Mouse (Mus musculus) bone marrow macrophage, adult 2 months (primary cell): ENCODE data around the gene Oxa1l. TPM values are rescaled to one million over a fixed set of nuclear protein-coding genes. Genes with fewer than 3 reads are reported as not detected.
A peak's percentile ranks its signal among the peaks of the same experiment; 100 is the strongest.

Experiments
- H3K27ac ChIP-seq: 2 replicates; pipeline ENCODE4 v1.5.1; 2012; ENCODE audit warnings: low read depth, low read length; ENCODE audit not compliant: insufficient read depth
- H3K4me1 ChIP-seq: 2 replicates; pipeline ENCODE4 v1.6.1; 2012; ENCODE audit warnings: low read length; ENCODE audit not compliant: control insufficient read depth, insufficient read depth
- H3K4me3 ChIP-seq: 2 replicates; pipeline ENCODE4 v1.5.1; 2012; ENCODE audit warnings: mild to moderate bottlenecking, low read length, moderate library complexity; ENCODE audit not compliant: insufficient read depth
- CTCF ChIP-seq: IDR thresholded peaks from 2 replicates; pipeline ENCODE4 v1.5.1; 2012; ENCODE audit warnings: low read depth, mild to moderate bottlenecking, low read length, moderate library complexity
- POLR2A ChIP-seq: IDR thresholded peaks from 2 replicates; pipeline ENCODE4 v1.6.1; 2012; ENCODE audit warnings: mild to moderate bottlenecking, low read depth, low read length, borderline replicate concordance
- polyA plus RNA-seq: library from polyadenylated mRNA; stranded (reverse); fragments of >200 nt; gene quantifications from 2 replicates; pipeline ENCODE4 v1.2.4, GENCODE M21; 2012; ENCODE audit not compliant: missing spikeins, insufficient read depth, insufficient read length

The Oxa1l gene
- polyA plus RNA-seq: 84.0 and 93.1 TPM in 2 replicates

GRCm38 (mm10) chr14:54360577-54361340, at the start of gene Oxa1l:
Gene Oxa1l, plus strand, starts transcription at chr14:54360834.
- no peak for TF ChIP-seq POLR2A
- peak; percentile 37; the same call in 1 of the 2 replicates for TF ChIP-seq CTCF

DNA sequence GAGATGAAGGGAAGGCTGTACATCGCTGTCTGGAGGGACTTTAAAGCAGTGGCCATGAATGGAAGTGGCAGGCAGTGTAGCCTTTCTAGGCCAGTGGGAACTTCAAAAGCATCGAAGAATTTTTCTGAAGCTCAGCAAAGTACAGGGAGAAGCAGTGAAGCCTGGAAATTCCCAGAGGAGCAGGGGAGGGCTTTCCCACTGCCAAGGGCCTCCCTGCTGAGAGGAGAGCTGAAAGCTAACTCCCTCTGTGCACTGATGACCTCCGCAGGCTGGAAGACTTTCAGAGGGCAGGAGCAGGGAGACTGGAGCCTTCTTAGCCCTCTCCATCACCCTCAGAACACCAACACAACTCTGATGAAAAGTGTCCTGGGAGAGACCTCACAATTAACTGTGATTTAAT, 48.9 kb upstream of the Oxa1l start:
- Histone ChIP-seq H3K4me1 (no peaks in the 10 kb centered on the region), H3K4me3 (no peak overlapping the region), H3K27ac (no peak overlapping the region)
- TF ChIP-seq CTCF (no peak), POLR2A (no peak)

More at GRCm38 (mm10) chr14:54360577-54361340, at the start of gene Oxa1l:
- peak within 1 kb of the TSS; percentile 73 for H3K4me3 ChIP-seq
- H3K4me1 ChIP-seq: peaks cover 10% of the 10 kb centered on the region
- peak within 1 kb of the TSS; percentile 57 for H3K27ac ChIP-seq

- Histone ChIP-seq H3K4me1 (no peaks in the 10 kb centered on the region), H3K27ac (no peak overlapping the region), H3K4me3 (no peak overlapping the region)
- TF ChIP-seq CTCF: no peak
- no peak for TF ChIP-seq POLR2A
Observed at GRCm38 (mm10) chr14:54321556-54322376, 38.9 kb upstream of the Oxa1l start.

DNA sequence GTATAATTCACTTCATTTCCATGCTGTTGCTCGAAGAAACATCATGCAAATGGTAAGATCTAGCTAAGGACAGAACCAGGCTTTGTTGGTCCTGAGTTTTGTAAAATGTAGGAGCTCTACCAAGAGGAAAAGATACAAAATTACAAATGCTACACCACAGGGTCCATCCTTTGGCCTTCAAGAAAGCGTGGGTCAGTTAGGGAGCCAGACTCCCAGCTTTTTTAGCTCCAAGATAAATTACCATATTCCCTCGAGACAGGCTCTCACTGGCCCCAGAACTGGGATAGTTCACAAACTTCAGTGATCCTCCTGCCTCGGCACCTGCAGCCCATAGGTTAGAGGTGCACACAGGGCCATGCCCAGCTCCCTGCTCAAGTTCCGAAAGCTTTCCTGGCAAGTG, 36.1 kb upstream of the Oxa1l start:
- no peak overlapping the region for H3K27ac ChIP-seq
- H3K4me1 ChIP-seq: no peaks in the 10 kb centered on the region
- no peak overlapping the region for H3K4me3 ChIP-seq
- TF ChIP-seq CTCF: no peak
- no peak for TF ChIP-seq POLR2A

- TF ChIP-seq POLR2A (no peak), CTCF (no peak)
- H3K4me3 ChIP-seq: no peak overlapping the region
- H3K27ac ChIP-seq: no peak overlapping the region
- no peaks in the 10 kb centered on the region for H3K4me1 ChIP-seq
Observed at GRCm38 (mm10) chr14:54328548-54328947, 32.1 kb upstream of the Oxa1l start.

DNA sequence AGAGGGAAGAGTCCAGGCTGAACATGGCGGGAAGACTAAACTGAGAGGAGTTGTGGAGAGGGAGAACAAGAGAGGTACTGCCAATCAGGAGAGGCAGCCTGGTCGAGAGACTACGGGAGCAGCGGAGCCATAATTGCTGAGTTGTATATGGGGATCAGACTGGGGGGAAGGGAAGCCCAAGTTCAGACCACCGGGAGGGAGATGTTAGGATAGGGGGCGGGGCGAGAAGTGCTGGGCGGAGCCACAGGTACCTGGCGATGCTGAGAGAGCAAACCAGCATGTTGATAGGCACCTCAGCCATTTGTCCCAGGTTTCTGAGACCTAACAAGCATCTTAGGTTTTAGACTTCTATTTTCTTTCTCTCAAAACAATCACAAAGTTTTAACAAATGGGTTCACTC, 31.4 kb upstream of the Oxa1l start:
- no peak overlapping the region for H3K27ac ChIP-seq
- H3K4me1 ChIP-seq: no peaks in the 10 kb centered on the region
- H3K4me3 ChIP-seq: no peak overlapping the region
- TF ChIP-seq POLR2A (no peak), CTCF (no peak)

DNA sequence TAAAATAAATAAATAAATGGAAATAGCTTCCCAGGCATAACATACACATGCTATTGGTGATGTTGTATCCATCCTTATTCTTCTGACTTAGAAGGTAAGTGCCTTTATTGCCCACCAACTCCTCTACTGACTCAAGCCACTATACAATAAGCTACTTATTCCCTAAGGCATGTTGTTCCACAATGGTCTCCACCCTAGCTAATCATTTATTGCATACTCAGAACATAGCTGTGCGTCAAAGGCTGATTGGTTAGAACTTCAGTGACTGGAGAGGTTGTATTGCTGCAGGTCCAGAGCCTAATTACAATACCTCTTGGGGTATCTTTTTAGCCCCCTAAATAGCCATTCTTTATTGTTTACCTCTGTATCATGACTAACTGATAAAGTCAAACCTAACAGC, 29.5 kb upstream of the Oxa1l start:
- H3K4me1 ChIP-seq: no peaks in the 10 kb centered on the region
- H3K27ac ChIP-seq: no peak overlapping the region
- no peak overlapping the region for H3K4me3 ChIP-seq
- no peak for TF ChIP-seq POLR2A
- TF ChIP-seq CTCF: no peak

GRCm38 (mm10) chr14:54332176-54333074, 28.2 kb upstream of the Oxa1l start:
- no peaks in the 10 kb centered on the region for H3K4me1 ChIP-seq
- no peak overlapping the region for H3K4me3 ChIP-seq
- no peak overlapping the region for H3K27ac ChIP-seq
- TF ChIP-seq POLR2A: no peak
- TF ChIP-seq CTCF: no peak

DNA sequence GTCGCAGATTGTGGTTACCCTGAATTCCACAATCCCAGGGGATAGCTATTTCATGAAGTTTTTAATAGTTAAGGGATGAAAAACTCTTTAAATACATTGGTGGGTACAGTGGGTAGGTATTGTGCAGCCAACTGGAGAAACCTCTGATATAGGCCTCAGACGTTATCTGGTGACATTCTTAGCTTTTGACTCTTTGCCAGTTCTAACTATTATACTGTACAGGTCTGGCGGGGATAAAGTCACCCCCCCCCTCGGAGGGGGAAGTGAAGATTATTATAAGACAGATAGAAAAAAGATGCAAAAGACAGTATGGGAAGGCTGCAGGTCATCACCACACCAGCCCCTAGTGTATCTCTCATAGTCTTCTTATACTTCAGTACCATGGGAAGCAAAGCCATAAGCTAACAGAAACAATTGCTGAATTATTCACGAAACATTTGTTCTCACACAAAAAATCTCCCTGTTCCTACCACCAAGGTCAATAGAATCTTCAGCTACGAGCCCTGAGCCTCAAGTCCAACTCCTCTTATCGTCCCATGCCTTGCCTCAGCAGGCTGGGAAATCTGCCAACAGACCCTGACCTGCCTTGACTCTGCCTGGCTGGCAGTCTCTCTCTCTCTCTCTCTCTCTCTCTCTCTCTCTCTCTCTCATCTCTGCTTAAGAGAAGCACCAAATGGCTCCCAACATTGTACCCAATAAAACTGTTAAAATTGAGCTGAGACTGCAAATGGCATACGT, 27.0 kb upstream of the Oxa1l start:
- TF ChIP-seq CTCF (no peak), POLR2A (no peak)
- no peaks in the 10 kb centered on the region for H3K4me1 ChIP-seq
- no peak overlapping the region for H3K27ac ChIP-seq
- no peak overlapping the region for H3K4me3 ChIP-seq
